Mouse (Mus musculus): ENCODE results near the gene Vapa.
"Not testable (repeated sequence)": the region's sequence is repeated elsewhere in the genome, so short reads cannot be mapped to it uniquely, and the experiment has no call there.

Vapa gene

GRCm38 (mm10) chr17:65613463-65614412, at the start of gene Vapa:
Gene Vapa, minus strand, starts transcription at chr17:65613555.
- DNase-seq = peak; percentile 99

GRCm38 (mm10) chr17:65662662-65663061, 49.3 kb upstream of the Vapa start:
- no peak for DNase-seq

GRCm38 (mm10) chr17:65658416-65658815, 45.1 kb upstream of the Vapa start:
- DNase-seq = no peak

- DNase-seq = no peak
Observed at GRCm38 (mm10) chr17:65657958-65658357, 44.6 kb upstream of the Vapa start.

GRCm38 (mm10) chr17:65656731-65657130, 43.4 kb upstream of the Vapa start:
- DNase-seq = no peak

GRCm38 (mm10) chr17:65656076-65656475, 42.7 kb upstream of the Vapa start:
- DNase-seq = no peak

GRCm38 (mm10) chr17:65655608-65656007, 42.3 kb upstream of the Vapa start:
- no peak for DNase-seq

GRCm38 (mm10) chr17:65650598-65650997, 37.2 kb upstream of the Vapa start:
- peak in 1 of 2 experiments; percentile 20 for DNase-seq

- no peak for DNase-seq
Observed at GRCm38 (mm10) chr17:65649175-65649493, 35.8 kb upstream of the Vapa start.

GRCm38 (mm10) chr17:65648371-65649174, 35.2 kb upstream of the Vapa start:
- DNase-seq = no peak

- DNase-seq = no peak
Observed at GRCm38 (mm10) chr17:65647961-65648360, 34.6 kb upstream of the Vapa start.

- DNase-seq = no peak
Observed at GRCm38 (mm10) chr17:65647226-65647625, 33.9 kb upstream of the Vapa start.

GRCm38 (mm10) chr17:65643579-65643978, 30.2 kb upstream of the Vapa start:
- DNase-seq = no peak

GRCm38 (mm10) chr17:65643051-65643521, 29.7 kb upstream of the Vapa start:
- DNase-seq = peak; percentile 39 to 41

- peak; percentile 36 to 43 for DNase-seq
Observed at GRCm38 (mm10) chr17:65642578-65642991, 29.2 kb upstream of the Vapa start.

GRCm38 (mm10) chr17:65641734-65642218, 28.4 kb upstream of the Vapa start, which contains the start of gene Txndc2:
Gene Txndc2, minus strand, starts transcription at chr17:65642168.
- DNase-seq = no peak

GRCm38 (mm10) chr17:65639144-65639543, 25.8 kb upstream of the Vapa start:
- no peak for DNase-seq

- DNase-seq = no peak
Observed at GRCm38 (mm10) chr17:65635715-65636360, 22.5 kb upstream of the Vapa start.

- DNase-seq = no peak
Observed at GRCm38 (mm10) chr17:65629943-65630342, 16.6 kb upstream of the Vapa start.

- DNase-seq = not testable (repeated sequence)
Observed at GRCm38 (mm10) chr17:65628823-65629532, 15.6 kb upstream of the Vapa start.

- no peak for DNase-seq
Observed at GRCm38 (mm10) chr17:65626301-65626700, 12.9 kb upstream of the Vapa start.

GRCm38 (mm10) chr17:65625563-65625962, 12.2 kb upstream of the Vapa start:
- DNase-seq = no peak
